Mouse (Mus musculus): Measurements from ENCODE around the gene Prune2.

The Prune2 gene

GRCm38 (mm10) chr19:16994260-16994659 lies 38.3 kb downstream of the Prune2 start:
- DNase-seq (ENCODE audit: inconsistent age in 2 of 2, low spot score in 1 of 2) = no peak

- no peak for DNase-seq (ENCODE audit: inconsistent age in 2 of 2, low spot score in 1 of 2)
Observed at GRCm38 (mm10) chr19:16997915-16998314, 42.0 kb downstream of the Prune2 start.

- no peak for DNase-seq (ENCODE audit: inconsistent age in 2 of 2, low spot score in 1 of 2)
Observed at GRCm38 (mm10) chr19:17006220-17006907, 50.4 kb downstream of the Prune2 start.

GRCm38 (mm10) chr19:17011261-17011995 lies 55.5 kb downstream of the Prune2 start:
- DNase-seq (ENCODE audit: inconsistent age in 2 of 2, low spot score in 1 of 2) = peak; percentile 34 to 80

GRCm38 (mm10) chr19:17013085-17013484 lies 57.2 kb downstream of the Prune2 start:
- DNase-seq (ENCODE audit: inconsistent age in 2 of 2, low spot score in 1 of 2) = no peak

- DNase-seq (ENCODE audit: inconsistent age in 2 of 2, low spot score in 1 of 2) = no peak
Observed at GRCm38 (mm10) chr19:17014337-17015124, 58.6 kb downstream of the Prune2 start.

- peak; percentile 30 to 53 for DNase-seq (ENCODE audit: inconsistent age in 2 of 2, low spot score in 1 of 2)
Observed at GRCm38 (mm10) chr19:17024748-17025147, 68.8 kb downstream of the Prune2 start.

GRCm38 (mm10) chr19:17030276-17030675 lies 74.4 kb downstream of the Prune2 start:
- DNase-seq (ENCODE audit: inconsistent age in 2 of 2, low spot score in 1 of 2) = peak; percentile 27 to 82

- DNase-seq (ENCODE audit: inconsistent age in 2 of 2, low spot score in 1 of 2) = no peak
Observed at GRCm38 (mm10) chr19:17032314-17032713, 76.4 kb downstream of the Prune2 start.

GRCm38 (mm10) chr19:17046961-17047360 lies 91.0 kb downstream of the Prune2 start:
- no peak for DNase-seq (ENCODE audit: inconsistent age in 2 of 2, low spot score in 1 of 2)

GRCm38 (mm10) chr19:17055892-17056291 lies 100.0 kb downstream of the Prune2 start:
- no peak for DNase-seq (ENCODE audit: inconsistent age in 2 of 2, low spot score in 1 of 2)

GRCm38 (mm10) chr19:17060106-17060505 lies 104.2 kb downstream of the Prune2 start:
- DNase-seq (ENCODE audit: inconsistent age in 2 of 2, low spot score in 1 of 2) = no peak

GRCm38 (mm10) chr19:17064421-17064820 lies 108.5 kb downstream of the Prune2 start:
- no peak for DNase-seq (ENCODE audit: inconsistent age in 2 of 2, low spot score in 1 of 2)

GRCm38 (mm10) chr19:17069067-17069466 lies 113.1 kb downstream of the Prune2 start:
- DNase-seq (ENCODE audit: inconsistent age in 2 of 2, low spot score in 1 of 2) = no peak

- no peak for DNase-seq (ENCODE audit: inconsistent age in 2 of 2, low spot score in 1 of 2)
Observed at GRCm38 (mm10) chr19:17071205-17071604, 115.3 kb downstream of the Prune2 start.

- no peak for DNase-seq (ENCODE audit: inconsistent age in 2 of 2, low spot score in 1 of 2)
Observed at GRCm38 (mm10) chr19:17072245-17072644, 116.3 kb downstream of the Prune2 start.

GRCm38 (mm10) chr19:17078643-17079316 lies 122.9 kb downstream of the Prune2 start:
- DNase-seq (ENCODE audit: inconsistent age in 2 of 2, low spot score in 1 of 2) = no peak

- no peak for DNase-seq (ENCODE audit: inconsistent age in 2 of 2, low spot score in 1 of 2)
Observed at GRCm38 (mm10) chr19:17081382-17081781, 125.5 kb downstream of the Prune2 start.

- DNase-seq (ENCODE audit: inconsistent age in 2 of 2, low spot score in 1 of 2) = no peak
Observed at GRCm38 (mm10) chr19:17094067-17094466, 138.1 kb downstream of the Prune2 start.

- DNase-seq (ENCODE audit: inconsistent age in 2 of 2, low spot score in 1 of 2) = no peak
Observed at GRCm38 (mm10) chr19:17096338-17096737, 140.4 kb downstream of the Prune2 start.

GRCm38 (mm10) chr19:17097210-17097609 lies 141.3 kb downstream of the Prune2 start:
- DNase-seq (ENCODE audit: inconsistent age in 2 of 2, low spot score in 1 of 2) = no peak

All from adrenal gland, adult (tissue).